Mouse (Mus musculus) cortical plate, adult 2 months (tissue): Measurements from ENCODE around the gene G430095P16Rik.

Source experiments
- CTCF ChIP-seq: fragments of 200-500 bp; IDR thresholded peaks from 2 replicates; pipeline ENCODE4 v1.5.1; 2011; ENCODE audit warnings: mild to moderate bottlenecking, control low read depth, low read length; ENCODE audit not compliant: insufficient read depth; ENCODE audit errors: extremely low read depth
- POLR2A ChIP-seq: fragments of 200-500 bp; IDR thresholded peaks from 2 replicates; pipeline ENCODE4 v1.6.1; 2011; ENCODE audit warnings: mild to moderate bottlenecking, low read length, control low read depth; ENCODE audit not compliant: insufficient read depth; ENCODE audit errors: extremely low read depth

GRCm38 (mm10) chr8:84743517-84744420 is 21.0 kb downstream of the G430095P16Rik start:
- TF ChIP-seq CTCF (no peak), POLR2A (no peak)
